8 mouse cellular contexts compared by ENCODE assay signal in genomic region chr3:112985094-112985636, GRCm38 (mm10).
"Had no signal": no experiment of that assay in that cellular context is flagged by ENCODE, and none has a peak within 500 bp of the region (broad histone marks: within the 10 kb centered on the region; RNA-seq: fewer than 3 reads in every experiment).

No protein-coding gene starts in this region.

- H3K36me3 ChIP-seq: limb, embryonic 13.5 days had no signal

- H3K9ac ChIP-seq: limb, embryonic 13.5 days; liver, embryonic 14.5 days had no signal

- H3K27ac ChIP-seq: limb, embryonic 13.5 days; liver, embryonic 14.5 days; stomach, postnatal 0 days had no signal

- H3K27me3 ChIP-seq: limb, embryonic 13.5 days had no signal

- H3K4me1 ChIP-seq: limb, embryonic 13.5 days had no signal

- H3K9me3 ChIP-seq: limb, embryonic 13.5 days had no signal

- H3K4me3 ChIP-seq: limb, embryonic 13.5 days had no signal

- DNase-seq: kidney, adult 18-20 months; kidney, postnatal 10 days; left cerebral cortex, postnatal 4 days; lung, adult 18-20 months; thymus, postnatal 14 days had no signal

- H3K4me2 ChIP-seq: limb, embryonic 13.5 days had no signal
